In genomic region chr9:108578545-108579343, GRCm38 (mm10) we compare ENCODE assay signal across 8 mouse cellular contexts. TPM values are rescaled to one million over a fixed set of nuclear protein-coding genes. Genes with fewer than 3 reads are reported as not detected.
DNase-seq lines count a peak whose midpoint lies in the region; ATAC-seq and TF ChIP-seq lines count a peak whose summit lies in the region.

Gene Wdr6, minus strand, starts transcription at chr9:108578739.

- intact Hi-C loops in heart, adult 2 months (cut with DNase I), result loop anchor here (5.0 kb wide), 1 partner anchor 69 kb away; the partner anchor contains the start of gene Arih2

- TF ChIP-seq POLR2A in heart, adult 2 months (IDR thresholded peaks at IDR 0.05; ENCODE audit: insufficient read depth, low read depth, low read length), result peak; percentile 90

- H3K9me3 ChIP-seq in embryonic facial prominence, embryonic 14.5 days (ENCODE audit: control insufficient read depth, low read length), result no peaks in the 10 kb centered on the region
- no peaks in the 10 kb centered on the region for H3K9me3 ChIP-seq in limb, embryonic 13.5 days
- no peaks in the 10 kb centered on the region for H3K9me3 ChIP-seq in midbrain, embryonic 16.5 days (replicated peaks; ENCODE audit: control insufficient read depth, low read length, poor library complexity, severe bottlenecking)

- ATAC-seq in embryonic facial prominence, embryonic 14.5 days (ENCODE audit: low read depth), result peak; percentile 97
- ATAC-seq in limb, embryonic 13.5 days (ENCODE audit: low FRiP score, low read depth), result peak; percentile 98
- ATAC-seq in midbrain, embryonic 16.5 days, result peak; percentile 97

- peak within 1 kb of the TSS; percentile 91 for H3K9ac ChIP-seq in embryonic facial prominence, embryonic 14.5 days (ENCODE audit: low read depth, low read length)
- H3K9ac ChIP-seq in heart, adult 2 months (ENCODE audit: low read depth, low read length), result peak within 1 kb of the TSS; percentile 90
- H3K9ac ChIP-seq in limb, embryonic 13.5 days, result peak within 1 kb of the TSS; percentile 94
- peak within 1 kb of the TSS; percentile 98 for H3K9ac ChIP-seq in midbrain, embryonic 16.5 days (ENCODE audit: low read depth, low read length)

- 7% methylated on average over 40 of the region's 51 CpGs for WGBS in embryonic facial prominence, embryonic 14.5 days
- 7% methylated on average over 51 of the region's 51 CpGs for WGBS in heart, adult 2 months
- WGBS in limb, embryonic 13.5 days, result 4% methylated on average over 51 of the region's 51 CpGs
- 3% methylated on average over 51 of the region's 51 CpGs for WGBS in midbrain, embryonic 16.5 days

- peaks cover 18% of the 10 kb centered on the region for H3K4me1 ChIP-seq in embryonic facial prominence, embryonic 14.5 days (ENCODE audit: control insufficient read depth, insufficient read depth, low read length)
- H3K4me1 ChIP-seq in heart, adult 2 months (ENCODE audit: control insufficient read depth, insufficient read depth, low read length), result peaks cover 7% of the 10 kb centered on the region
- peaks cover 48% of the 10 kb centered on the region for H3K4me1 ChIP-seq in limb, embryonic 13.5 days
- H3K4me1 ChIP-seq in midbrain, embryonic 16.5 days (ENCODE audit: control insufficient read depth, insufficient read depth, low read length), result peaks cover 47% of the 10 kb centered on the region

- TF ChIP-seq CTCF in heart, adult 2 months (IDR thresholded peaks at IDR 0.05), result no peak

- peak within 1 kb of the TSS; percentile 86 for H3K4me2 ChIP-seq in embryonic facial prominence, embryonic 14.5 days (ENCODE audit: low read depth, low read length)
- H3K4me2 ChIP-seq in limb, embryonic 13.5 days (replicated peaks), result peak within 1 kb of the TSS; percentile 92
- H3K4me2 ChIP-seq in midbrain, embryonic 16.5 days (ENCODE audit: low read length), result peak within 1 kb of the TSS; percentile 87

- no peaks in the 10 kb centered on the region; the same call in 1 of the 2 replicates for H3K79me2 ChIP-seq in heart, adult 2 months (replicated peaks; ENCODE audit: control insufficient read depth, insufficient read depth, low read length)

- H3K36me3 ChIP-seq in embryonic facial prominence, embryonic 14.5 days (ENCODE audit: control insufficient read depth, insufficient read depth, low read length), result peaks cover 25% of the 10 kb centered on the region
- H3K36me3 ChIP-seq in heart, adult 2 months (ENCODE audit: control insufficient read depth, insufficient read depth, low read length), result no peaks in the 10 kb centered on the region
- H3K36me3 ChIP-seq in limb, embryonic 13.5 days, result peaks cover 41% of the 10 kb centered on the region
- peaks cover 10% of the 10 kb centered on the region for H3K36me3 ChIP-seq in midbrain, embryonic 16.5 days (ENCODE audit: control insufficient read depth, insufficient read depth, low read length)

- no peaks in the 10 kb centered on the region for H3K27me3 ChIP-seq in embryonic facial prominence, embryonic 14.5 days (replicated peaks; ENCODE audit: control insufficient read depth, insufficient read depth, low read length)
- H3K27me3 ChIP-seq in heart, adult 2 months (ENCODE audit: control insufficient read depth, insufficient read depth, low read length), result no peaks in the 10 kb centered on the region
- no peaks in the 10 kb centered on the region for H3K27me3 ChIP-seq in limb, embryonic 13.5 days
- no peaks in the 10 kb centered on the region for H3K27me3 ChIP-seq in midbrain, embryonic 16.5 days (ENCODE audit: control insufficient read depth, insufficient read depth, low read depth, low read length)

- peak; percentile 53 for TF ChIP-seq EP300 in heart, adult 2 months (IDR thresholded peaks at IDR 0.05; ENCODE audit: insufficient read depth, low read depth, low read length)

- peak within 1 kb of the TSS; percentile 85 for H3K27ac ChIP-seq in embryonic facial prominence, embryonic 14.5 days (replicated peaks; ENCODE audit: low read depth, low read length)
- H3K27ac ChIP-seq in heart, adult 2 months, result peak within 1 kb of the TSS; percentile 85
- peak within 1 kb of the TSS; percentile 95 for H3K27ac ChIP-seq in limb, embryonic 13.5 days
- H3K27ac ChIP-seq in midbrain, embryonic 16.5 days (ENCODE audit: low read length), result peak within 1 kb of the TSS; percentile 97

- H3K4me3 ChIP-seq in embryonic facial prominence, embryonic 14.5 days (ENCODE audit: low read depth, low read length), result peak within 1 kb of the TSS; percentile 68
- H3K4me3 ChIP-seq in heart, adult 2 months, result peak within 1 kb of the TSS; percentile 66
- H3K4me3 ChIP-seq in limb, embryonic 13.5 days, result peak within 1 kb of the TSS; percentile 81
- peak within 1 kb of the TSS; percentile 84 for H3K4me3 ChIP-seq in midbrain, embryonic 16.5 days (ENCODE audit: low read depth, low read length)

- DNase-seq in 3T3-L1 (ENCODE audit: low read depth, low spot score), result peak; percentile 91
- peak; percentile 85 to 87 for DNase-seq in adrenal gland, postnatal 4 days (ENCODE audit: low spot score in 2 of 2)
- DNase-seq in embryonic facial prominence, embryonic 14.5 days (ENCODE audit: low spot score), result peak; percentile 99
- DNase-seq in heart, adult 2 months, result peak; percentile 87 to 94
- DNase-seq in kidney, adult 8-10 months, result peak; percentile 94 to 96
- peak; percentile 74 to 77 for DNase-seq in spleen, postnatal 14 days (ENCODE audit: low spot score in 2 of 2)

RNA-seq across cellular contexts. Expression of gene Wdr6, which starts in this region (rescaled TPM):
- 100 to 1,000 TPM; 150 to 157 TPM for total RNA-seq in adrenal gland, postnatal 4 days (2021)
- polyA plus RNA-seq in embryonic facial prominence, embryonic 14.5 days (2014; fragmentation: Nextera tagmentation; extraction: Ambion mirVana), result 78.9 and 91.1 TPM in 2 replicates
- 10 to 100 TPM; 13.3 to 17.2 TPM for total RNA-seq in heart, adult 2 months (2021)
- 16.5 and 21.9 TPM in 2 replicates for polyA plus RNA-seq in heart, adult 2 months (2012; rRNA removed)
- 167 and 168 TPM in 2 replicates for polyA plus RNA-seq in limb, embryonic 13.5 days (2015; fragmentation: Nextera tagmentation; extraction: Ambion mirVana)
- polyA plus RNA-seq in midbrain, embryonic 16.5 days (2015; fragmentation: Nextera tagmentation; extraction: Ambion mirVana), result 420 and 427 TPM in 2 replicates

Comparison
In these comparisons a context has a peak if more than half of its experiments do, and no peak if none do; other contexts are left out.
1. Peak in every context shown above with its lines: DNase-seq, ATAC-seq, H3K4me3 ChIP-seq and H3K27ac ChIP-seq.
2. RNA of gene Wdr6 (total RNA-seq): 150 to 157 TPM in adrenal gland, postnatal 4 days; 13.3 to 17.2 TPM in heart, adult 2 months; every median in the first group is over 4 times any median in the second.